Mouse (Mus musculus): ENCODE results near the gene Arhgap15. TPM values are rescaled to one million over a fixed set of nuclear protein-coding genes. Genes with fewer than 3 reads are reported as not detected.
A peak's percentile ranks its signal among the peaks of the same experiment; 100 is the strongest.

Gene Arhgap15
- total RNA-seq, 2 experiments from 2014 or later = 7.6 to 12.2 TPM

GRCm38 (mm10) chr2:43862709-43863108, 114.1 kb downstream of the Arhgap15 start:
- no peak for DNase-seq (ENCODE audit: low spot score in 2 of 2)
- intact Hi-C loops (cut with DNase I) = no loop called here

DNA sequence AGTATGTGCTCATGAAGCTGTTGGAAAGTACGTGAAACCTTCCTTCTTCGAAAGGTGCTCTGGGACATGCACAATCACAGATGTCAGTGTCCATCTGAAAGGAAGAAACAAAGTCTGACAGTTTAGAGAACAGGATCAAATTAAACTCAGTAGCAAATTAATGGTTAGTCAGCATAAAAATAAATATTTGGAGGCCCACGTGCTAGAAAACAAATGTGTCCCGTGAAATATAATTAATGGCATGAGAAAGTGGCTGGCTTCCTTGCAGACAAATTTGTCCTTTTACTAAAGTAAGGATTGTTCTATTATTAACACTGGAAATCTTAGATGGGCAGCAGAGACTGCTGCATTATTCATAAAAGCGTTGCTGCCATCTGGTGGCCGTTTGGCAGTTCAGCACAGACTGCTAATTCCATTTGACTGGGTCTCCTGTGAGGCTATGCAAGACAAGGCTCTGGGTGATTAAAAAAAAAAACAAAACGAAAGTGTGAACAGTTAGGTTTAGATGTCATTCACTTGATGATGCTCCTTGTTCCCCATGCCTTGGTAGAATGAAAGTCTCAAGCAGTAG, 153.9 kb downstream of the Arhgap15 start:
- peak; percentile 67 to 75 for DNase-seq (ENCODE audit: low spot score in 2 of 2)
- intact Hi-C loops (cut with DNase I) = loop anchor here (2.0 to 5.0 kb wide), 3 partner anchors 116 to 230 kb away; no protein-coding TSS in a partner anchor

- intact Hi-C loops (cut with DNase I) = no loop called here
- no peak for DNase-seq (ENCODE audit: low spot score in 2 of 2)
Measured at GRCm38 (mm10) chr2:43907496-43907895, 158.9 kb downstream of the Arhgap15 start.

DNA sequence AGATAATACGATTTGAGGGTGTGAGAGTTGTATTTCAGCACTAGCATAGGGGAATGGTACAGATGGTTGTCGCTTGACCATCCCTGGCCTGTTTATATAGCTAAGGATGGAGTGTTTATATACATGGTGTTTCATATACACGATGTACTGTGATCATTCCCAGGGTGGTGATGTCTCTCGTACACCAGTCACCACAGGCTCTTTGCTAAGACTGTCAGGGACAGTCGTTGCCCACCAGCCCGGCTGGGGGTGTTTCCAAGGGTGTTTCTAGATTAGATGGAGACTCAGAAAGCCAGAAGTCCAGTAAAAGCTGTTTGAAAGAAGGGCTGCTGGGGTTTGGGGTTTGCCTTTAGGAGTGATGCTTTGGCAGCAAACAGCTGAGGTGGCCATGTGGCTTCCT, 165.5 kb downstream of the Arhgap15 start:
- intact Hi-C loops (cut with DNase I) = no loop called here
- DNase-seq (ENCODE audit: low spot score in 2 of 2) = no peak

- intact Hi-C loops (cut with DNase I) = no loop called here
- no peak for DNase-seq (ENCODE audit: low spot score in 2 of 2)
Measured at GRCm38 (mm10) chr2:43923863-43924340, 175.3 kb downstream of the Arhgap15 start.

GRCm38 (mm10) chr2:43931687-43932086, 183.1 kb downstream of the Arhgap15 start:
- intact Hi-C loops (cut with DNase I) = no loop called here
- DNase-seq (ENCODE audit: low spot score in 2 of 2) = no peak

DNA sequence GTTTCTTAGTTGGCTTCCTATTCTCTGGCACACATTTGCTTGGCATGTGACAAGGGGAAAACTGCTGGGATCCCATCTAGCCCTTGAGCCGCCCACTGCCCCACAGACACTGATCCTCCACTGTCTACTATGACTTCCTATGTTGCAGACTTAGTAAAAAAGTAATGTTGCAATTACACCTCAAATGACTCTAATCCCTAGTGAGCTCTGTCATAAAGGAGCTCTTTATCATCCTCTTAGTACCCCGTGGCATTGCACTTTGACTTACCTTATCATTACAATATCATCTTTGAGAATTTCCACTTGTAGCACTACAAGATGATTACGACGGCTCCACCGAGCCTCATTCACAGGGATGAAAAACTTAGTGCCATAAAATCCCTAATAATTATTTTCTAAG, 190.6 kb downstream of the Arhgap15 start:
- no peak for DNase-seq (ENCODE audit: low spot score in 2 of 2)
- intact Hi-C loops (cut with DNase I) = no loop called here

DNA sequence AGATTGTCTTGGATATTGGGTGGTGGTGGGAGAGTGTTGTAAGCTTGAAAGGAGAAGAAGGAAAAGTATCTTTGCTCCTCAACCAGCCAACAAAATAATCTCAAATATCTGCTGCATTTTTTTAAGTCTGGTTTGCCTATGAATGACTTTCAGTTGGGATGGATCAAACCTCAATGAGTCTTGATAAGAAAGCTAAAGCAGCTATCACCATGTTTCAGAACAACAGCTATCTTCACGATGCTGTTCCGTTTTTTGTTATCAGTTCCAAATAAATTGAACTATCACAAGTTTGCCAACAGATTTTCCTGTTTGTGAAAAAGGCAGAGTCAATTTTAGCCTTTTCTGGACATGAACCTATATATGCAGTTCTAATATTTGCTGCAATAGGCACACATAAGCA, 197.1 kb downstream of the Arhgap15 start:
- intact Hi-C loops (cut with DNase I) = no loop called here
- DNase-seq (ENCODE audit: low spot score in 2 of 2) = no peak

GRCm38 (mm10) chr2:43949775-43950492, 201.3 kb downstream of the Arhgap15 start:
- intact Hi-C loops (cut with DNase I) = no loop called here
- no peak for DNase-seq (ENCODE audit: low spot score in 2 of 2)

- intact Hi-C loops (cut with DNase I) = no loop called here
- DNase-seq (ENCODE audit: low spot score in 2 of 2) = no peak
Measured at GRCm38 (mm10) chr2:43950741-43951140, 202.1 kb downstream of the Arhgap15 start.

- no peak for DNase-seq (ENCODE audit: low spot score in 2 of 2)
- intact Hi-C loops (cut with DNase I) = no loop called here
Measured at GRCm38 (mm10) chr2:43959189-43959588, 210.6 kb downstream of the Arhgap15 start.

DNA sequence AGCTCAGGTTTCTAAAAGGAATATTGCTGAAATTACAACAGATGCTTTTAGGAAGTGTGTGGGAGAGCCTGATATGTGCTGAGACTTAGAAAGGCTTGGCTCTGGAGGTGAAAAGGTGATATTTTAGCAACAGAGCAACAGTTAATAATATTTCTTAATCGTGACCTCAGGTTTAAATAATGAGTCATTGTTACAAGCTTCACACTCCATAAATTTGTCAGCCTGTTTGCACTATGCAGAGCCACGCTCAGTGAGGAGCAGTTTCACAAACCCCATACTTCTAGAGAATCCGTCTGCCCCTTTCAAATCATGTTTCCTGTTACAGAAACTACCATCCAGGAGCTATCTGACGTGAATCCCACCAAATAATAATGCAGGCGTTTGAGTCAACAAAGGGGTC, 213.8 kb downstream of the Arhgap15 start:
- intact Hi-C loops (cut with DNase I) = no loop called here
- no peak for DNase-seq (ENCODE audit: low spot score in 2 of 2)

DNA sequence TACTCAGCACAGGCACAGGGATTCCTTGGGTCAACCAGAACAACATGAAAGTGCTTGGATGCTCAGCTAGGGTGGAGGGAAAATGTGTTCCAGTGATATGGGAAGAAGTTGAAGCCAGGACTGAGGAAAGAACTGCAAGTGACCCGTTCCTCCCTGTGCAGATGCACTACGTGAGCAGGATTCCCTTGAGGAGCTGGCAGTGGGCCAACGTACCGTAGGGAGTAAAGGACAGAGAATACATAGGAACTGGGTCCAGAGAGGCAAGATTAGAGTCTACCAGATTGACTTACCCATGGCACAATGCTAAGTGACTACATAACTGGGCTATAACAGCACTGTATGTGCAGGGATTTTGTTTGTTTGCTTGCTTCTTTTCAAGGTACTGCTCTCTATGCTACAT, 220.0 kb downstream of the Arhgap15 start:
- DNase-seq (ENCODE audit: low spot score in 2 of 2) = no peak
- intact Hi-C loops (cut with DNase I) = no loop called here

GRCm38 (mm10) chr2:43977732-43978131, 229.1 kb downstream of the Arhgap15 start:
- intact Hi-C loops (cut with DNase I) = loop anchor here (10.0 kb wide), 1 partner anchor 1127 kb away; no protein-coding TSS in a partner anchor
- peak; percentile 14 to 24 for DNase-seq (ENCODE audit: low spot score in 2 of 2)

GRCm38 (mm10) chr2:43978177-43979013, 229.8 kb downstream of the Arhgap15 start:
- peak; percentile 12 to 28 for DNase-seq (ENCODE audit: low spot score in 2 of 2)
- intact Hi-C loops (cut with DNase I) = loop anchor here (10.0 kb wide), 1 partner anchor 1126 kb away; no protein-coding TSS in a partner anchor

DNA sequence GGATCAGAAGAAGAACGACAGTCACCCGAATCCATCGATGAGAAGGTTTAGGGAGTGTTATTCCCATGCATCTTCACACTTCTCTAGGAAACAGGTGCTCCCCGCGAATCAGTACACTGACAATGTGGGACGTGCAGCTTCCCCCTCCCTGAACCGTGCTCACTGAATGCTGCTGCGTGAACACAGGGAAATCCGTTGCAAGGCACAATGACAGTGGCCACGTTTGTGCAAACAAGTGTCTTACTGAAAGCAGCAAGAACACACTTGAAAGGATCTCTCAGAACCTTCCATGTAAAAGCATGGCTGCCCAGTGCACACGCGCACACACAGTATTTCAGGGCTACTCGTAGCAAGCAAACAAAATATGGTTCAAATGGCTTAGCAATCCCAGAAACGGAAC, 237.4 kb downstream of the Arhgap15 start:
- DNase-seq (ENCODE audit: low spot score in 2 of 2) = peak; percentile 27 to 36

GRCm38 (mm10) chr2:43987919-43988318, 239.3 kb downstream of the Arhgap15 start:
- DNase-seq (ENCODE audit: low spot score in 2 of 2) = no peak
- intact Hi-C loops (cut with DNase I) = no loop called here

More for the DNA sequence above, 237.4 kb downstream of the Arhgap15 start:
- intact Hi-C loops (cut with DNase I) = no loop called here

- DNase-seq (ENCODE audit: low spot score in 2 of 2) = peak; percentile 83 to 85
- intact Hi-C loops (cut with DNase I) = no loop called here
Measured at GRCm38 (mm10) chr2:43989850-43990249, 241.2 kb downstream of the Arhgap15 start.

- intact Hi-C loops (cut with DNase I) = no loop called here
- DNase-seq (ENCODE audit: low spot score in 2 of 2) = no peak
Measured at GRCm38 (mm10) chr2:43992510-43992909, 243.9 kb downstream of the Arhgap15 start.

DNA sequence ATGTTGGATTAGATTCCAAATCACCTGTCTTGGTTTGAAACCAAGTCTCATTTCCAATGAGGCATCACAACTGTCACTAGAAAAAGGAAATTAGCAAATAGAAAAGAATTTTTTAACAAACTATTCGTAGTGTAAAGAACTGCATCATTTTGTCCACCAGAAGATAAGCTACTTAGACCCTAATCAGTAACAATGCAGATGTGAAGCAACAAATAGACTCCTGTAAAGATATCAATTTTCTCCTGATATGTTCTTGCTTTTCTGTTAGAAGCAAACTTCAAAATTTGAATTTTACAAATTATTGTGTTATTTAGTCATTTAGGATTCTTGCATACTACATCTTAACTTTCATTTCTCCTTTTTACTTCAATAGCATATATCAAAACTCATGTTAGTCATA, 253.8 kb downstream of the Arhgap15 start:
- intact Hi-C loops (cut with DNase I) = no loop called here
- no peak for DNase-seq (ENCODE audit: low spot score in 2 of 2)

Measured in left cerebral cortex, postnatal 36 days (tissue).